Mouse (Mus musculus) embryonic facial prominence, embryonic 10.5 days (tissue): Measurements from ENCODE around the gene Serpina3k. TPM values are rescaled to one million over a fixed set of nuclear protein-coding genes. Genes with fewer than 3 reads are reported as not detected.
"Not testable (repeated sequence)": the region's sequence is repeated elsewhere in the genome, so short reads cannot be mapped to it uniquely, and the experiment has no call there.

Experiments used
- DNase-seq: peaks from one replicate; pipeline ENCODE4 v3.0.0-alpha.2; 2017; ENCODE audit warnings: low spot score
- H3K27ac ChIP-seq: fragments of 300-500 bp; sonication (generic); replicated peaks from 2 replicates; pipeline ENCODE4 v1.5.1; 2016; ENCODE audit warnings: mild to moderate bottlenecking
- H3K27me3 ChIP-seq: fragments of 300-500 bp; sonication (generic); replicated peaks from 2 replicates; pipeline ENCODE4 v1.6.1; 2016; ENCODE audit warnings: low read depth, mild to moderate bottlenecking; ENCODE audit not compliant: poor library complexity, severe bottlenecking
- H3K36me3 ChIP-seq: fragments of 300-500 bp; sonication (generic); replicated peaks from 2 replicates; pipeline ENCODE4 v1.6.1; 2016; ENCODE audit warnings: mild to moderate bottlenecking, moderate library complexity
- H3K4me1 ChIP-seq: fragments of 300-500 bp; sonication (generic); 2 replicates; pipeline ENCODE4 v1.6.1; 2016
- H3K4me3 ChIP-seq: fragments of 300-500 bp; sonication (generic); 2 replicates; pipeline ENCODE4 v1.5.1; 2016; ENCODE audit warnings: mild to moderate bottlenecking, moderate library complexity
- H3K9me3 ChIP-seq: fragments of 300-500 bp; sonication (generic); 2 replicates; pipeline ENCODE4 v1.6.1; 2016; ENCODE audit warnings: mild to moderate bottlenecking
- WGBS: fragments of 180-500 bp; shearing (Covaris S2); methylation state at CpG from one replicate; pipeline ENCODE4 v1.1.7; 2016; 5-methylcytosine and 5-hydroxymethylcytosine counted together
- polyA plus RNA-seq: library from polyadenylated mRNA; unstranded; fragments of >200 nt; fragmentation: Nextera tagmentation; extraction: Ambion mirVana; gene quantifications from 2 replicates; pipeline ENCODE4 v1.2.1, GENCODE M21; 2016

The Serpina3k gene
- polyA plus RNA-seq: not detected in 2 replicates

DNA sequence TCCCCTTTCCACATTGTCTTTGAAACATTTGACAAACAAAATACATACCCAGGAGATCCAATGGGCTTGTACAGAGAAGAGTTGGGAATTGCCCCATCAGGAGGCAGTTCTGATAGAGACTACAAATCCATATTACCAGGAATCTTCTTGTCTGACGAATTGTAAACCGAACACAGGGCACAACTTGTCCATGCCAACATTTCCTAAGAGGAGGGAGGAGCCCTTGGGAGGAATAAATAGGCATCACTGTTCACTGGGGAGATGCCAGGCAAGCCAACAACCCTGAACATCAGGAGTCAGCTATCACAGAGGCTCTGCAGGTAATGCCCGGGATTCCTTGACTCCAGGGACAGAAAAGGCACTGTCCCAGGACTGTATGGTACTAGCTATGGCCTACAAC, at the start of gene Serpina3k, which contains the start of gene Serpina3m:
Gene Serpina3k (plus strand): TSS at position 261 of the 400 bp plus-strand sequence.
Gene Serpina3m (plus strand): TSS at position 261 of the 400 bp plus-strand sequence.
- not testable (repeated sequence) for H3K27me3 ChIP-seq, H3K27ac ChIP-seq, H3K4me1 ChIP-seq, H3K9me3 ChIP-seq, H3K36me3 ChIP-seq, DNase-seq, H3K4me3 ChIP-seq
- WGBS: 84% methylated on average over 3 of the region's 3 CpGs

DNA sequence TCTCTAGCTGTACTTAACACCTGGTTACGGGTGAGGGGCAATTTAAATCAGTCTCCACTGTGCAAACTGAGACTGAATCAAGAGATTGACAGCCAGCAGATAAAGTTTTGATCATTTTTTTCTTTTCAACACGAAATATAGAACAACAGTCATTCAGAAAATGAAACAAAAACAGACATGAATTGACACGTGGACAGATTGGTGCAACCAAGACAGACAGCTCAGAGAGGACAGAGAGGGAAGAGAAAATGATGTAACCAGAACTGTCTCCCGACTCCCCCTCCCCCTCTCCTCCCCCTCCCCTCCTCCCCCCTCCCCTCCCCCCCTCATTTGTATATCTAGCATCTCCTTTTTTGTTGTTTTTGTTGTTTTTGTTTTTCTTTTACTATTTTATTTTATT, 48.4 kb upstream of the Serpina3k start:
- Histone ChIP-seq H3K4me1 (no peaks in the 10 kb centered on the region), H3K27me3 (no peaks in the 10 kb centered on the region), H3K27ac (no peak overlapping the region), H3K36me3 (no peaks in the 10 kb centered on the region), H3K9me3 (no peaks in the 10 kb centered on the region), H3K4me3 (no peak overlapping the region)
- no peak for DNase-seq
- WGBS: 62% methylated on average over 4 of the region's 4 CpGs

DNA sequence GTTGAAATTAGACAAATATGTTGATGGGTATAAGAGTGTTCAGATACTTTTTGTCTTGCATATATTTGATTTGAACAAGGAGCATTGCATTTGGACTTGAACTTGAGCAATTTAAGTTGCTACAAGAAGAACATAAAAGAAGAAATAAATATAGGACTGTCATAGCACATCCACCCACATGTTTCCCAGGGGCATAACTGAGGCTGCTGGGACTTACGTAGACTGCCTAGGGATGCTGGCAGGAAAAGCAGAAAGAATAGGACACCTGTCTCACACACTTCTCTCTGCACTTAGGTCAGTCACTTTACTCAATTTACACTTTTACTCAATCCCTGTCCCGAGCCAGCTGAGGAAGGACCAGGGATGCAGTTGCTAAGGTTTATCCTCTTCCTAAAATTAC, 44.3 kb upstream of the Serpina3k start:
- no peaks in the 10 kb centered on the region for H3K36me3 ChIP-seq
- no peak overlapping the region for H3K27ac ChIP-seq
- WGBS: 87% methylated on average over 2 of the region's 2 CpGs
- H3K4me3 ChIP-seq: no peak overlapping the region
- no peak for DNase-seq
- H3K4me1 ChIP-seq: no peaks in the 10 kb centered on the region
- H3K27me3 ChIP-seq: no peaks in the 10 kb centered on the region
- H3K9me3 ChIP-seq: no peaks in the 10 kb centered on the region

DNA sequence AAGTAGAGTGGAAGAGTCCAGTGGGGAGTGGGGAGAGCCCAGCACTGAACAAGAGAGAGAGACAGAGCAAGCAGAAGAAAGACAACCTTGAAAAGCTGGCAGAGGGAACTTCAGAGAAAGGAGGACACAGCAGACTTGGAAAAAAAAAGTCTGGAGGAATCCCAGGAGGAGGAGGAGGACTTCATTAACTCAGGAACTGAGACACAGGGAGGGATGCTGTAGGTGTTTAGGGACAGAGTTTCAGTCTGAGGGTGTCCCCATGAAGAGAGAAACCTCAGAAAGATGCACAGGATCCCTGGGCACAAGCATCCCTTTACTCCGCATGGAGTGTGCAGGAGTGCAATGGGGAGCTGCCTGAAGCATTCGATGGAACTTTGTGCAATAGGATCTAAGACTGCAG, 40.2 kb upstream of the Serpina3k start:
- WGBS: 96% methylated on average over 2 of the region's 2 CpGs
- no peak for DNase-seq
- no peak overlapping the region for H3K4me3 ChIP-seq
- no peaks in the 10 kb centered on the region for H3K9me3 ChIP-seq
- H3K27ac ChIP-seq: no peak overlapping the region
- no peaks in the 10 kb centered on the region for H3K27me3 ChIP-seq
- no peaks in the 10 kb centered on the region for H3K36me3 ChIP-seq
- H3K4me1 ChIP-seq: no peaks in the 10 kb centered on the region

DNA sequence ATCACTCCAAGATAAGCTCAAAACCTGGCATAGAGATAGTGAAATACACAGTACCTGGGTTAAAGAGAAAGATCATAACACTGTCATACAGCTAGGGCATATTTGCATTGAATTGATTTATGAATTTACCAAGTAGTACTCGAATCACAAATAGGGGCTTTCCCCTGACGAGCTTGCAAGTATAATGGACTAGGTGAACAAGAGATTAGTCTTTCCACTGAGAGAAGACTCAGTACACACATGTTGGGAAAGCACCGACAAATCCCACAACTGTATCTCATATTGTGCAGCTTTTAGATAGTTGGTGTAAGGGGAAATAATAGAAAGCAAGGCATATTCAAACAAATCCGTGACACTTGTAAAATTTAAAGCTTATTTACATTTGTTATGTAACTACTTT, 32.3 kb upstream of the Serpina3k start:
- 86% methylated on average over 4 of the region's 4 CpGs for WGBS

DNA sequence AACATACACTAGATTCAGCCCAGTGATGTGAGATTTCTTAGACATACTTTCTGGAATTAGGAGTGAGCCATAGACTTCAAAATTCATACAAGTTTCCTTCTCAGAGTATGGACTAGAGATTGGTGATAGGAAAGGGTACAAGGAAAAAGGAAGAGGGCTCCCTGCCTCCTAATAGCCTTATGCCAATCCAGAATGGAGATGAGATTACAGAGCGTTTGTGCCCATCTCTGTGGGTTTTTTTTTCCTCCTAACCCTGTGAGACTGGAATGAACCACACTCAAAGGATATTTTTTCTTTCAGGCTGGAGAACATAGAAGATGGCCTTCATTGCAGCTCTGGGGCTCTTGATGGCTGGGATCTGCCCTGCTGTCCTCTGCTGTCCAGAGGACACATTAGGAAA, 24.0 kb upstream of the Serpina3k start, which contains the start of gene Serpina3j:
Gene Serpina3j (plus strand): TSS at position 301 of the 400 bp plus-strand sequence.
- no peaks in the 10 kb centered on the region for H3K36me3 ChIP-seq
- no peaks in the 10 kb centered on the region for H3K27me3 ChIP-seq
- no peak within 1 kb of the TSS for H3K27ac ChIP-seq
- H3K4me3 ChIP-seq: no peak within 1 kb of the TSS
- peaks cover 8% of the 10 kb centered on the region; the same call in 1 of the 2 replicates for H3K9me3 ChIP-seq
- no peaks in the 10 kb centered on the region for H3K4me1 ChIP-seq
- DNase-seq: no peak
- 87% methylated on average over 1 of the region's 1 CpGs for WGBS

More for the DNA sequence above, 32.3 kb upstream of the Serpina3k start:
- Histone ChIP-seq H3K4me1 (no peaks in the 10 kb centered on the region), H3K9me3 (peaks cover 1% of the 10 kb centered on the region; the same call in 1 of the 2 replicates), H3K4me3 (no peak overlapping the region), H3K27me3 (no peaks in the 10 kb centered on the region), H3K27ac (no peak overlapping the region), H3K36me3 (no peaks in the 10 kb centered on the region)
- DNase-seq: no peak

DNA sequence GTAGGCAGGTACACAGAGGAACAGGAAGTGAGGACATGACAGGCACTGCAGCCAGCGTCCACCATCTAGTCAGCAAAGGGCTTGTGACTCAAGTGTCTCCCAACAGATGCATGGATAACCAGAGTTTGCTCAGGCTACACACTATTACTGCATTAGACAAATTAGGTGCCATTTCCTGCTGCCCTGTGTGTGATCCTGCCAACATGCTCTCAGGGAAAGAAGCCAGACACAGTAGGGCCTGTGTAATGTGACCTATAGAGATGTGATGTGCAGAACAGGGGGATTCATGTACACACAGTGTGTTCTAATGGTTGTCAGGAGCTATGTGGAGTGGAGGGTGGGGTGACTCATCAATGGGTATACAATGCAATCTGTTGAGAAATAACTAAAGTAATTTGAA, 15.8 kb upstream of the Serpina3k start:
- Histone ChIP-seq H3K27me3 (no peaks in the 10 kb centered on the region), H3K27ac (no peak overlapping the region), H3K9me3 (no peaks in the 10 kb centered on the region), H3K4me1 (no peaks in the 10 kb centered on the region), H3K4me3 (no peak overlapping the region), H3K36me3 (no peaks in the 10 kb centered on the region)
- DNase-seq: no peak
- WGBS: 72% methylated on average over 1 of the region's 1 CpGs

DNA sequence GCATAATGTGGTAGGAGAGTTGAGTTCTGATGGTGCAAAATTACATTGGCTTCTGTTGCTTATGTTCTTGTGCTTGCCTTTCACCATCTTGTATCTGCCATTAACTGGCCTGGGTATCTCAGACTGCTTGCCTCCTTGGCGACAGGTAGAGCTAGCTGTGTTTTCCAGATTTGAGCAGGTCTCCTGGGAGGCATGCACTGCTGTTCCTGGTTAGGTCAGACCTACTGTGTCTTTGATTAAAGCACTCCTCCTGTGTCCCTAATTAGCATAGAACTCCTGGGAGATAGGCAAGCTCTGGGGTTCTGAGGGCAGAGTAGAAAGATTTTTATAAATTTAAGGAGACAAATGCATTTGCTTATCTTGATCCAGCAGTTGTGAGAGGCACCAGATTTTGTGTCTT, 6.6 kb upstream of the Serpina3k start:
- Histone ChIP-seq H3K4me3 (no peak overlapping the region), H3K27ac (no peak overlapping the region), H3K27me3 (no peaks in the 10 kb centered on the region), H3K4me1 (no peaks in the 10 kb centered on the region), H3K9me3 (no peaks in the 10 kb centered on the region), H3K36me3 (no peaks in the 10 kb centered on the region)
- WGBS: 40% methylated on average over 1 of the region's 1 CpGs
- DNase-seq: peak; percentile 6

DNA sequence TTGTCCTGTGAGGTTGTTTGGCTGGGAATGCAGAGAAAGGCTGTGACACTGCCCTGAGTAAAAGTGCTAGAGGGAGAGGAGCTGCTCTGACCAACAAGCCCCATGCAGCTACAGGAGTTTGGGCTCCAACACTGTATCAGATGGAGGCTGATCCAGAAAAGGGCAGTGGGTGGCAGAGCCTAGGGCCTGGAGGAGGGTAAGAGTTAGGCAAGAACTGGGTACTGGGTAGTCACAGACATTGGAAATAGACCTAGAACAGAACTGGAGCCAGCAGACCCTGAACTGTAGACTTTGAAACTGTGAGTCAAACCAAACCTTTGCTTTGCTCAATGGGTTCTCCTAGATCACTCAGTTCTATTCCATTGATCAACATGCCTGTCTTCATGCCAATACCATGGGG, 1.4 kb upstream of the Serpina3k start:
- not testable (repeated sequence) for H3K4me3 ChIP-seq, H3K27me3 ChIP-seq, DNase-seq, H3K9me3 ChIP-seq, H3K4me1 ChIP-seq, H3K36me3 ChIP-seq, H3K27ac ChIP-seq

DNA sequence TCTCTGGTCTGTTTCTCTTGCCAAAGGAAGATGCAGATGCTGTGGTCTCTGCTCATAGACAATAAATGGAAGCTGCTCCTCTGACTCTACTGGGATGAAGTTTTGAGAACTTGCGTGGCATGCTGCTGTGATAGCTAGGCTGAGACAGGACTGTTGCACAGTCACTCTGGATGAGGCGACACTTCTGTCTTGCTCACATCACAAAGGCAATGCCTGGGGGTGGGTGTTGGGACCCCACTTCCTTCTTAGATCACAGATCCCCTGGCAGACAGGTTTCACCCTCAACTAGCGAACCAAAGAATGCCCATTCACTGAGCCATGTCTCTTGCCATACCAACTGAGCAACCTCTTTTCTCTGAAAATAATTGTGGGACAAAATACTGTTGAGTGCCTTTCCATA, 419 bp downstream of the Serpina3k start:
- H3K9me3 ChIP-seq: no peaks in the 10 kb centered on the region
- WGBS: 87% methylated on average over 3 of the region's 3 CpGs
- no peaks in the 10 kb centered on the region for H3K27me3 ChIP-seq
- no peak overlapping the region for H3K4me3 ChIP-seq
- no peaks in the 10 kb centered on the region for H3K4me1 ChIP-seq
- H3K27ac ChIP-seq: no peak overlapping the region
- H3K36me3 ChIP-seq: no peaks in the 10 kb centered on the region
- DNase-seq: no peak

DNA sequence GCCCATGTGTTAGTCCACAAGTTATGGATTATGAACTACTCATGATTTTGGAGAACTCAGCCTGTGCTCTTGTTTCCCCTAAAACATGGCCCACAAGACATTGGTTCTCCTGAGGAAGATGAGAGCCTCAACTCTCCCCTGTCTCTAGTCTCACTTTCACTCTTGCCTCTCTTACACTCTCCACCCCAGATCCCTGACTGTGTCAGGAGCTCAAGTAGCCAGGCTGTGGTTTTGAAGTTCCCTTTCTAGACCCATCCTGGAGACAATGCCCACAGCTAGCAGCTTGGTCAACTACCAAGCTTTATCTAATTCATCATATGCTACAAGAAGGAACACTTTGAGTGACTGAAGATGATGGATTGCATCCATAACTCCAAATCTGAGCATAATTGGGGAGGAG, 4.2 kb downstream of the Serpina3k start:
- not testable (repeated sequence) for H3K27ac ChIP-seq, H3K4me1 ChIP-seq, DNase-seq, H3K4me3 ChIP-seq, H3K27me3 ChIP-seq, H3K9me3 ChIP-seq, H3K36me3 ChIP-seq

DNA sequence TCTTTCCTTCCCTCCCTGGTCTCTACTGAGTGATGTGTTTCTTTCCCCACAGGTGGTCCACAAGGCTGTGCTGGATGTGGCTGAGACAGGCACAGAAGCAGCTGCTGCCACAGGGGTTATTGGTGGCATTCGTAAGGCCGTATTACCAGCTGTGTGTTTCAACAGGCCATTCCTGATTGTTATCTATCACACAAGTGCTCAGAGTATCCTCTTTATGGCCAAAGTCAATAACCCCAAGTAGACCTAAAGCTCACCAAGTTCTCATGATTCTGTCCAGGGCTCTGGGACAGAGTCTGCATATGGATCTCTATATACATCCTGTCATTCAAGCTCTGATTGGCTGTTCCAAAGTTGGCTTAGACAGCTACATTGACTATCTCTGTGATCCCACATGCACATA, 6.9 kb downstream of the Serpina3k start:
- no peaks in the 10 kb centered on the region for H3K4me1 ChIP-seq
- no peaks in the 10 kb centered on the region for H3K36me3 ChIP-seq
- H3K27ac ChIP-seq: no peak overlapping the region
- H3K9me3 ChIP-seq: no peaks in the 10 kb centered on the region
- 85% methylated on average over 2 of the region's 2 CpGs for WGBS
- H3K4me3 ChIP-seq: no peak overlapping the region
- no peak for DNase-seq
- no peaks in the 10 kb centered on the region for H3K27me3 ChIP-seq

DNA sequence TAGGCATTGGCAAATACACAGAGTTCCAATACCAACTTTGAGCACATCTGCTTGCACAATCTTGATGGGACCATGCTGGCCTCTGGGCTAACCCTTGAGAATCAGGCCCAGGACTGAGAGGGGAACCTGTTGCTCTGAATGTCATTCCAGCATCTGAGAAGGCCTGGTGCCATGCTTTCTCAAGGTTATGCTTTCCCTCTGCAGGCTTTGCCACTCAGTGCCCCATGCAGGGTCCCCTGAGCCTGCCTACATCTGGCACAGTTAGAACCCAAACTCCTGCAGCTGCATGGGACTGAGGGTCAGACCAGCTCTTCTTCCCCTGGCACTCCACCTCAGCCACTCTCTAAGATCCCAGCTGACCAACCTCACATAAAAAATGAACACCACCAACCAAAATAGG, 7.4 kb downstream of the Serpina3k start:
- H3K4me3 ChIP-seq: no peak overlapping the region
- H3K27me3 ChIP-seq: no peaks in the 10 kb centered on the region
- no peaks in the 10 kb centered on the region for H3K36me3 ChIP-seq
- no peak overlapping the region for H3K27ac ChIP-seq
- no peaks in the 10 kb centered on the region for H3K4me1 ChIP-seq
- no peaks in the 10 kb centered on the region for H3K9me3 ChIP-seq
- no peak for DNase-seq

DNA sequence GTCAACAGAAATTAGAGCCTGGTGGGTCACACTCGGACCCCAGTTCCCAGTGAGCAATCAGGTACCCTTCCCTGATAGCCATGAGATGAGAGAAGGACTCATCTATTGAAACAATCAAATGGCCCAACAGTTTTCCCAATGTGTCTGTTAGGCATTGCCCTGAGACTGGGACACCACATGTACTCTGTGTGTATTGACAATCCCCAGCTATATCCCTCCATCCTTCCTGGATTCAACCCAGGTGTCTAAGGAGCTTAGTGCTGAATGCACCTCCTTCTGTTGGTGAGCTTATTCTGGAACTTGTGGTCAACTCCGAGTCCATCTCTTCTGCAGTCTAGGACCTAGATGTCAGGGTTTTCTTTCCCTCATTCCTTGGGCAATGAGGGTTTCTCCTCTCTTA, 8.8 kb downstream of the Serpina3k start:
- no peaks in the 10 kb centered on the region for H3K27me3 ChIP-seq
- H3K36me3 ChIP-seq: no peaks in the 10 kb centered on the region
- H3K4me1 ChIP-seq: no peaks in the 10 kb centered on the region
- no peak for DNase-seq
- H3K27ac ChIP-seq: no peak overlapping the region
- no peak overlapping the region for H3K4me3 ChIP-seq
- no peaks in the 10 kb centered on the region for H3K9me3 ChIP-seq
- 81% methylated on average over 2 of the region's 2 CpGs for WGBS
